ENCODE assay signal across 19 mouse cellular contexts in the genomic region with DNA sequence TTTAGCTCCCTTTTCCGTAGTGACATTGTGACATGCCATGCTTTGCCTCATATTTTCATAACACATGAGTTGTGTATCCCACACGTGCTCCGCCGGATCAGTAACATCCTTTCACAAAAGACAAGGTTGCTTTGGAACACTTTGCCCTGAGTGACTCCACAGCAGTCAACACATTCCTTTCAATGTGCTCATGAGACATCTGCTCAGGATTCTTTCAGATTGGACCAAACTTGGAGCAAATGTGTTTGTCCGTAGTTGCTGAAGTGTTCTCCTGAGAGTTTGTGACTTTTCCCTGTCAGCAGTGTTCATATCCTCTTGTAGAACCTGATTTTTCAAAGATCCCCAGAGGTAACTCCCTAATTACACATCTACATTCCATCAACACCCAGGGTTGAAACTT.
A peak's percentile ranks its signal among the peaks of the same experiment; 100 is the strongest.
DNase-seq lines count a peak whose midpoint lies in the region; ATAC-seq lines count a peak whose summit lies in the region.
"Had no signal": no experiment of that assay in that cellular context is flagged by ENCODE, and none has a peak within 500 bp of the region (broad histone marks: within the 10 kb centered on the region; RNA-seq: fewer than 3 reads in every experiment).

No protein-coding gene starts in this region.

- no peak overlapping the region for H3K9ac ChIP-seq in heart, embryonic 12.5 days
- no peak overlapping the region for H3K9ac ChIP-seq in kidney, embryonic 14.5 days (ENCODE audit: low read depth, low read length)
- H3K9ac ChIP-seq in intestine, embryonic 16.5 days (ENCODE audit: low read depth, low read length), result no peak overlapping the region
- H3K9ac ChIP-seq: forebrain, embryonic 12.5 days; kidney, embryonic 15.5 days; limb, embryonic 12.5 days; liver, embryonic 15.5 days had no signal

- no peak for ATAC-seq in heart, embryonic 12.5 days (ENCODE audit: insufficient number of reproducible peaks, low FRiP score)
- no peak for ATAC-seq in kidney, embryonic 14.5 days (ENCODE audit: low FRiP score, low TSS enrichment)
- ATAC-seq in intestine, embryonic 16.5 days, result no peak
- ATAC-seq: hindbrain, postnatal 0 days had no signal

- H3K4me2 ChIP-seq in heart, embryonic 12.5 days, result no peak overlapping the region
- no peak overlapping the region for H3K4me2 ChIP-seq in kidney, embryonic 14.5 days (replicated peaks; ENCODE audit: low read depth, low read length)
- H3K4me2 ChIP-seq in intestine, embryonic 16.5 days (ENCODE audit: low read depth, low read length), result no peak overlapping the region
- H3K4me2 ChIP-seq: forebrain, embryonic 12.5 days; kidney, embryonic 15.5 days; limb, embryonic 12.5 days; liver, embryonic 15.5 days had no signal

- DNase-seq in heart, adult 11 months, result peak; percentile 96
- DNase-seq in Muller cell, postnatal 12 days (ENCODE audit: inconsistent ontology term), result peak; percentile 74
- DNase-seq in gastrocnemius, postnatal 25 days, result peak; percentile 49
- peak; percentile 55 for DNase-seq in lung, postnatal 10 days
- DNase-seq: B cell, adult 2 months; cerebellum, adult 11 months; cerebellum, postnatal 36 days; right cerebral cortex, adult 18-20 months; spleen, adult 18-20 months; thymus, postnatal 25 days had no signal

- no peaks in the 10 kb centered on the region for H3K36me3 ChIP-seq in heart, embryonic 12.5 days
- H3K36me3 ChIP-seq in kidney, embryonic 14.5 days (ENCODE audit: control insufficient read depth, insufficient read depth, low read length), result no peaks in the 10 kb centered on the region
- H3K36me3 ChIP-seq in intestine, embryonic 16.5 days (ENCODE audit: control insufficient read depth, insufficient read depth, low read length), result no peaks in the 10 kb centered on the region
- H3K36me3 ChIP-seq: forebrain, embryonic 12.5 days; kidney, embryonic 15.5 days; limb, embryonic 12.5 days; liver, embryonic 15.5 days had no signal

- H3K4me1 ChIP-seq in heart, embryonic 12.5 days (replicated peaks), result no peaks in the 10 kb centered on the region
- no peaks in the 10 kb centered on the region for H3K4me1 ChIP-seq in kidney, embryonic 14.5 days (ENCODE audit: control insufficient read depth, insufficient read depth, low read length)
- no peaks in the 10 kb centered on the region for H3K4me1 ChIP-seq in intestine, embryonic 16.5 days (ENCODE audit: control insufficient read depth, insufficient read depth, low read length)
- H3K4me1 ChIP-seq: forebrain, embryonic 12.5 days; kidney, embryonic 15.5 days; limb, embryonic 12.5 days; liver, embryonic 15.5 days had no signal

- 71% methylated on average over 5 of the region's 5 CpGs for WGBS in heart, embryonic 12.5 days
- WGBS in kidney, embryonic 14.5 days, result 83% methylated on average over 5 of the region's 5 CpGs
- WGBS in intestine, embryonic 16.5 days, result 65% methylated on average over 5 of the region's 5 CpGs

- no peak overlapping the region for H3K27ac ChIP-seq in heart, embryonic 12.5 days (ENCODE audit: poor library complexity, severe bottlenecking)
- no peak overlapping the region for H3K27ac ChIP-seq in kidney, embryonic 14.5 days (ENCODE audit: low read depth, low read length)
- H3K27ac ChIP-seq in intestine, embryonic 16.5 days (ENCODE audit: low read length), result no peak overlapping the region
- H3K27ac ChIP-seq: forebrain, embryonic 12.5 days; hindbrain, postnatal 0 days; kidney, embryonic 15.5 days; left cerebral cortex, adult 2 months; limb, embryonic 12.5 days; liver, embryonic 15.5 days had no signal

- no peak overlapping the region for H3K4me3 ChIP-seq in heart, embryonic 12.5 days
- no peak overlapping the region for H3K4me3 ChIP-seq in kidney, embryonic 14.5 days (ENCODE audit: low read length)
- no peak overlapping the region for H3K4me3 ChIP-seq in intestine, embryonic 16.5 days (ENCODE audit: low read length)
- H3K4me3 ChIP-seq: forebrain, embryonic 12.5 days; kidney, embryonic 15.5 days; left cerebral cortex, adult 2 months; limb, embryonic 12.5 days; liver, embryonic 15.5 days had no signal

- H3K9me3 ChIP-seq in heart, embryonic 12.5 days (replicated peaks), result no peaks in the 10 kb centered on the region
- H3K9me3 ChIP-seq in kidney, embryonic 14.5 days (ENCODE audit: control insufficient read depth, low read length), result no peaks in the 10 kb centered on the region
- H3K9me3 ChIP-seq in intestine, embryonic 16.5 days (ENCODE audit: control insufficient read depth, low read length), result no peaks in the 10 kb centered on the region
- H3K9me3 ChIP-seq: forebrain, embryonic 12.5 days; kidney, embryonic 15.5 days; limb, embryonic 12.5 days; liver, embryonic 15.5 days had no signal

- no peaks in the 10 kb centered on the region for H3K27me3 ChIP-seq in heart, embryonic 12.5 days (replicated peaks)
- no peaks in the 10 kb centered on the region for H3K27me3 ChIP-seq in kidney, embryonic 14.5 days (ENCODE audit: control insufficient read depth, insufficient read depth, low read length)
- H3K27me3 ChIP-seq in intestine, embryonic 16.5 days (replicated peaks; ENCODE audit: control insufficient read depth, insufficient read depth, low read length), result no peaks in the 10 kb centered on the region
- H3K27me3 ChIP-seq: forebrain, embryonic 12.5 days; kidney, embryonic 15.5 days; limb, embryonic 12.5 days; liver, embryonic 15.5 days had no signal
